Mouse (Mus musculus) limb, embryonic 14.5 days (tissue): Measurements from ENCODE around the gene Cep70. TPM values are rescaled to one million over a fixed set of nuclear protein-coding genes. Genes with fewer than 3 reads are reported as not detected.

Experiments used
- ATAC-seq: fragments of 200-750 bp; cut with Nextera tagmentation; 2 replicates; pipeline ENCODE4 v1.8.0; 2017; ENCODE audit warnings: low read depth, moderate number of reproducible peaks, moderate TSS enrichment; ENCODE audit not compliant: low FRiP score
- DNase-seq: peaks from one replicate; pipeline ENCODE4 v3.0.0-alpha.2; 2015; ENCODE audit warnings: low spot score
- H3K27ac ChIP-seq: fragments of 300-500 bp; sonication (generic); replicated peaks from 2 replicates; pipeline ENCODE4 v1.5.1; 2014; ENCODE audit warnings: low read depth, mild to moderate bottlenecking, low read length, moderate library complexity, mixed read lengths
- H3K27me3 ChIP-seq: fragments of 300-500 bp; sonication (generic); 2 replicates; pipeline ENCODE4 v1.6.1; 2014; ENCODE audit warnings: low read length, mixed read lengths; ENCODE audit not compliant: control insufficient read depth, insufficient read depth
- H3K36me3 ChIP-seq: fragments of 300-500 bp; sonication (generic); 2 replicates; pipeline ENCODE4 v1.6.1; 2014; ENCODE audit warnings: mild to moderate bottlenecking, low read length, moderate library complexity, mixed read lengths; ENCODE audit not compliant: control insufficient read depth, insufficient read depth
- H3K4me1 ChIP-seq: fragments of 300-500 bp; sonication (generic); 2 replicates; pipeline ENCODE4 v1.6.1; 2014; ENCODE audit warnings: antibody characterized with exemption, low read length, mixed read lengths; ENCODE audit not compliant: control insufficient read depth, insufficient read depth
- H3K4me2 ChIP-seq: fragments of 300-500 bp; sonication (generic); replicated peaks from 2 replicates; pipeline ENCODE4 v1.6.1; 2014; ENCODE audit warnings: low read depth, mild to moderate bottlenecking, low read length, moderate library complexity; ENCODE audit not compliant: severe bottlenecking
- H3K4me3 ChIP-seq: fragments of 300-500 bp; sonication (generic); replicated peaks from 2 replicates; pipeline ENCODE4 v1.5.1; 2014; ENCODE audit warnings: low read length
- H3K9ac ChIP-seq: fragments of 300-500 bp; sonication (generic); 2 replicates; pipeline ENCODE4 v1.6.1; 2014; ENCODE audit warnings: mild to moderate bottlenecking, low read depth, low read length, moderate library complexity; ENCODE audit not compliant: severe bottlenecking
- H3K9me3 ChIP-seq: fragments of 300-500 bp; sonication (generic); 2 replicates; pipeline ENCODE4 v1.6.1; 2016; ENCODE audit warnings: low read length; ENCODE audit not compliant: control insufficient read depth
- POLR2A ChIP-seq: fragments of 200-500 bp; IDR thresholded peaks from 2 replicates; pipeline ENCODE4 v1.8.0; 2012; ENCODE audit warnings: inconsistent platforms, mild to moderate bottlenecking, moderate library complexity, borderline replicate concordance; ENCODE audit not compliant: insufficient read depth, insufficient read length; ENCODE audit errors: extremely low read depth
- WGBS: fragments of 180-500 bp; shearing (Covaris S2); extraction: QIAGEN DNeasy Blood & Tissue Kit; methylation state at CpG from one replicate; pipeline ENCODE4 v1.1.7; 2014; 5-methylcytosine and 5-hydroxymethylcytosine counted together
- polyA plus RNA-seq, 2 experiments: library from polyadenylated mRNA; depleted of rRNA in 1 of 2; stranded (reverse) in 1 of 2; unstranded in 1 of 2; fragments of >200 nt; fragmentation: Nextera tagmentation in 1 of 2; extraction: Ambion mirVana in 1 of 2; gene quantifications; 2 replicates each; pipeline versions ENCODE4 v1.2.1 to v1.2.3; 2012 to 2014

Gene Cep70
- polyA plus RNA-seq, 2 experiments, result 16.6 to 23.9 TPM

- Histone ChIP-seq H3K9ac (no peak overlapping the region), H3K27ac (no peak overlapping the region), H3K4me2 (no peak overlapping the region), H3K4me1 (no peaks in the 10 kb centered on the region), H3K9me3 (no peaks in the 10 kb centered on the region), H3K4me3 (no peak overlapping the region), H3K36me3 (no peaks in the 10 kb centered on the region), H3K27me3 (no peaks in the 10 kb centered on the region)
- TF ChIP-seq POLR2A, result no peak
- DNase-seq, result no peak
- ATAC-seq, result no peak
- WGBS, result 86% methylated on average over 4 of the region's 4 CpGs
Observed at GRCm38 (mm10) chr9:99336538-99336937, 93.4 kb downstream of the Cep70 start.

DNA sequence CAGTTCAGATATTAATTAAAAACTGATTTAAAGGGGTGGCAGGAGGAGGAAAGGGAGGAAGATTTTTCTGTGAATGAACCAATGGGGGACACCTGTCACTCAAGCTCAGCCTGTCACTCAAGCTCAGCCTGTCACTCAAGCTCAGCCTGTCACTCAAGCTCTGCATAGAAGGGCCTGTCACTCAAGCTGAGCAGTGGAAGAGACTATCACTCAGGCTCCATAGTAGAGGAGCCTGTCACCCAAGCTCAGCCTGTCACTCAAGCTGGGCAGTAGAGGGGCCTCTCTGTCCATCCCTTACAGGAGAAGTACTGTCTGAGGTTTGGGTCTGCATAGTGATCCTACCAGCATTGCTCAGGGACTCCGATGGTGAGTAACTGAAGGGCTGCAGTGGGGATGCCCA lies 95.1 kb downstream of the Cep70 start:
- Histone ChIP-seq H3K4me3 (no peak overlapping the region), H3K4me2 (no peak overlapping the region), H3K27me3 (no peaks in the 10 kb centered on the region), H3K4me1 (no peaks in the 10 kb centered on the region), H3K9me3 (no peaks in the 10 kb centered on the region), H3K36me3 (no peaks in the 10 kb centered on the region), H3K27ac (no peak overlapping the region), H3K9ac (no peak overlapping the region; the same call in 1 of the 2 replicates)
- no peak for TF ChIP-seq POLR2A
- no peak for DNase-seq
- no peak for ATAC-seq
- 77% methylated on average over 1 of the region's 1 CpGs for WGBS

- DNase-seq, result no peak
- TF ChIP-seq POLR2A, result no peak
- no peak for ATAC-seq
- Histone ChIP-seq H3K36me3 (no peaks in the 10 kb centered on the region), H3K4me2 (no peak overlapping the region), H3K4me1 (no peaks in the 10 kb centered on the region), H3K27me3 (no peaks in the 10 kb centered on the region), H3K9me3 (no peaks in the 10 kb centered on the region), H3K27ac (no peak overlapping the region), H3K9ac (no peak overlapping the region), H3K4me3 (no peak overlapping the region)
- 80% methylated on average over 1 of the region's 1 CpGs for WGBS
Observed at GRCm38 (mm10) chr9:99339182-99339581, 96.0 kb downstream of the Cep70 start.

- 83% methylated on average over 12 of the region's 12 CpGs for WGBS
- no peaks in the 10 kb centered on the region for H3K9me3 ChIP-seq
- no peak overlapping the region for H3K4me2 ChIP-seq
- no peak overlapping the region for H3K9ac ChIP-seq
- H3K4me1 ChIP-seq, result no peaks in the 10 kb centered on the region
- H3K4me3 ChIP-seq, result no peak overlapping the region
- ATAC-seq (no peak), DNase-seq (no peak)
- H3K27ac ChIP-seq, result no peak overlapping the region
- H3K27me3 ChIP-seq, result no peaks in the 10 kb centered on the region
- H3K36me3 ChIP-seq, result no peaks in the 10 kb centered on the region
- no peak for TF ChIP-seq POLR2A
Observed at GRCm38 (mm10) chr9:99340126-99340525, 97.0 kb downstream of the Cep70 start.

- Histone ChIP-seq H3K4me1 (no peaks in the 10 kb centered on the region), H3K4me2 (no peak overlapping the region), H3K36me3 (no peaks in the 10 kb centered on the region), H3K9me3 (no peaks in the 10 kb centered on the region), H3K27me3 (no peaks in the 10 kb centered on the region), H3K27ac (no peak overlapping the region), H3K9ac (no peak overlapping the region), H3K4me3 (no peak overlapping the region)
- ATAC-seq (no peak), DNase-seq (no peak)
- TF ChIP-seq POLR2A, result no peak
- 80% methylated on average over 3 of the region's 3 CpGs for WGBS
Observed at GRCm38 (mm10) chr9:99341600-99341999, 98.4 kb downstream of the Cep70 start.

GRCm38 (mm10) chr9:99345351-99345792 lies 102.2 kb downstream of the Cep70 start:
- DNase-seq (no peak), ATAC-seq (no peak)
- WGBS, result 26% methylated on average over 4 of the region's 4 CpGs
- Histone ChIP-seq H3K4me3 (no peak overlapping the region), H3K4me2 (no peak overlapping the region), H3K4me1 (no peaks in the 10 kb centered on the region), H3K9ac (no peak overlapping the region), H3K27ac (no peak overlapping the region), H3K27me3 (no peaks in the 10 kb centered on the region), H3K36me3 (no peaks in the 10 kb centered on the region), H3K9me3 (no peaks in the 10 kb centered on the region)
- no peak for TF ChIP-seq POLR2A

Other genes with a start within 250 kb of the Cep70 start
- gene Gm1123, start 207.7 kb upstream of the Cep70 start, polyA plus RNA-seq (2012; rRNA removed), result 0.08 and 0.09 TPM in 2 replicates
- gene Gm1123, start 207.7 kb upstream of the Cep70 start, polyA plus RNA-seq (2014; fragmentation: Nextera tagmentation; extraction: Ambion mirVana), result 0.17 TPM in 1 of 2 replicates, not detected in the other
- 2.4 and 3.1 TPM in 2 replicates for gene Pik3cb, start 102.7 kb upstream of the Cep70 start, polyA plus RNA-seq (2012; rRNA removed)
- gene Pik3cb, start 102.7 kb upstream of the Cep70 start, polyA plus RNA-seq (2014; fragmentation: Nextera tagmentation; extraction: Ambion mirVana), result 1.0 and 1.1 TPM in 2 replicates
- not detected in 2 replicates for gene Faiml, start 6.1 kb upstream of the Cep70 start, polyA plus RNA-seq (2012; rRNA removed)
- not detected in 2 replicates for gene Faiml, start 6.1 kb upstream of the Cep70 start, polyA plus RNA-seq (2014; fragmentation: Nextera tagmentation; extraction: Ambion mirVana)
- 1.1 and 1.2 TPM in 2 replicates for gene Esyt3, start 115.2 kb downstream of the Cep70 start, polyA plus RNA-seq (2012; rRNA removed)
- 0.59 and 0.69 TPM in 2 replicates for gene Esyt3, start 115.2 kb downstream of the Cep70 start, polyA plus RNA-seq (2014; fragmentation: Nextera tagmentation; extraction: Ambion mirVana)
- gene Mras, start 194.0 kb downstream of the Cep70 start, polyA plus RNA-seq (2012; rRNA removed), result 23.3 and 30.9 TPM in 2 replicates
- 23.7 and 29.0 TPM in 2 replicates for gene Mras, start 194.0 kb downstream of the Cep70 start, polyA plus RNA-seq (2014; fragmentation: Nextera tagmentation; extraction: Ambion mirVana)
- gene Nme9, start 208.1 kb downstream of the Cep70 start, polyA plus RNA-seq (2012; rRNA removed), result not detected in 2 replicates
- not detected in 2 replicates for gene Nme9, start 208.1 kb downstream of the Cep70 start, polyA plus RNA-seq (2014; fragmentation: Nextera tagmentation; extraction: Ambion mirVana)